Mouse (Mus musculus) heart, postnatal 0 days (tissue): Measurements from ENCODE around the gene Fut8.

ENCODE experiments used
- CTCF ChIP-seq: IDR thresholded peaks from 2 replicates; pipeline ENCODE4 v1.5.1; 2016; ENCODE audit warnings: antibody characterized with exemption, control low read depth, low read depth
- EP300 ChIP-seq: IDR thresholded peaks from 2 replicates; pipeline ENCODE4 v1.6.1; 2016; ENCODE audit warnings: antibody characterized with exemption, low read depth

DNA sequence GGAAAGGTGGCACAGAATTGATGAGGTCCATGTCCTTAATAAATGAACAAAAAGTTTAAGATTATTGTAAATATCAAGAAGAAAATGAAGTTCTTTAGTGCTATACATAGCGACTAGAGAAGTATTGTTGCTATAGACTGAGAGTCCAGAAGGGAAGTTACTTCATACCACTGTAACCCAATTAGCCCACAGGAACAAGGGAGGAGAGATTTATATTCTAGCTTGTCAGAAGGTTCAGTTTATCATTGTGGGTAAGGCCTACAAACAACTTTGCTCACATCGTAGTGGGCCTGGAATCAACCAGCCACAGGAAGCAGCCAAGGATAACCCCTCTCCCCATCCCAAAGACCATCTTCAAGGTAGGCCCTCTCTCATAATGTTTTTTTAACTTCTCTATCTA lies 29.9 kb upstream of the Fut8 start:
- no peak for TF ChIP-seq CTCF
- no peak for TF ChIP-seq EP300
